Mouse (Mus musculus): ENCODE measurements at regions not wholly inside any gene's neighbourhood (a gene's known extent, or its start where the extent isn't known, plus 50 kb on each side); places are given as distances from the start of the nearest gene placed in this dataset.

GRCm38 (mm10) chrX:11087913-11088312, 211.1 kb upstream of the H2al1a start:
- TF ChIP-seq HCFC1 (IDR thresholded peaks at IDR 0.05; ENCODE audit: borderline replicate concordance, insufficient read depth, low read length), result no peak
- TF ChIP-seq MAFK (IDR thresholded peaks at IDR 0.05; ENCODE audit: insufficient read depth, low read depth, low read length), result no peak
- no peak for TF ChIP-seq ZNF384 (IDR thresholded peaks at IDR 0.05; ENCODE audit: low read depth, low read length)

Data from ES-E14 (cell line).